Mouse (Mus musculus) right cerebral cortex, postnatal 14 days (tissue): Measurements from ENCODE around the gene Olfr202.
"Not testable (repeated sequence)": the region's sequence is repeated elsewhere in the genome, so short reads cannot be mapped to it uniquely, and the experiment has no call there.

Source experiments
- DNase-seq: peaks from one replicate; pipeline ENCODE4 v3.0.0; 2022

Olfr202 gene

DNA sequence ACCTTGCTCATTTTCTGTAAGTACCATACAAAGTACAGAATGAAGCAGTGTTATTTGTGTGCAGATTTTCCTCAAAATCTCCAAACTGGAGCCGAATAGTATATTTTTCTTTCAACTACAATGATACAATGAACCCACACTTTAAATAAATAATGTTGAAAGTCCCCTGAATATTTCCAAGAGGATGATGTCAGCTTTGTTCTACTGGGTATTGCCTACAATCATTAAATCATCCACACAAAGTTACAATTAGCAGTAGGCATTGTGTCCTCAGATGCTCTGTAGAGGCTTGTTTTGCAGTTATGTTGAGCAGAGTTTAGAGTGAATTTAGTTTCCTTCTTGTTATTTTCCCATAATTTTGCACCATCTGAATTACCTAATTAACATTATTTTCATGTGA is at the start of gene Olfr202:
Gene Olfr202, minus strand, starts transcription at position 101 of the 400 bp plus-strand sequence.
- no peak for DNase-seq

DNA sequence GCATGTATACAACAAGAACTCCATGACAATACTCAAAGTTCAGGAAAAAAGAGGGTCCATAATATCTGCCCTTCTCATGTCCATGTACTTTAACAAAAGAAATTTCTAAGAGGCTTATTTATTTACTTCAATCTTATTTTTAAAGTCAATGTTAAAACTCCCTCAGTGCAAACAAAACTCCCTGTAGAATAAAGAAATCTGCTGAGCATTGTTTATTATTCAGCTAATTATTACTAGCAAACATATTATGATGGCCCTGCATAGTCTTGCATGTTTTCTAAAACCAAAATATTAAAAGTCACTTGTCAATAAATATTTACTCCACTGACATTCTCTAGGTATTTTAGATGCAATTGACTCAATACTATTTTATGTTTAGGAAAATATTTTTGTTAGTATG is 44.4 kb upstream of the Olfr202 start, which contains the start of gene Olfr205:
Gene Olfr205, minus strand, starts transcription at position 101 of the 400 bp plus-strand sequence.
- no peak for DNase-seq

DNA sequence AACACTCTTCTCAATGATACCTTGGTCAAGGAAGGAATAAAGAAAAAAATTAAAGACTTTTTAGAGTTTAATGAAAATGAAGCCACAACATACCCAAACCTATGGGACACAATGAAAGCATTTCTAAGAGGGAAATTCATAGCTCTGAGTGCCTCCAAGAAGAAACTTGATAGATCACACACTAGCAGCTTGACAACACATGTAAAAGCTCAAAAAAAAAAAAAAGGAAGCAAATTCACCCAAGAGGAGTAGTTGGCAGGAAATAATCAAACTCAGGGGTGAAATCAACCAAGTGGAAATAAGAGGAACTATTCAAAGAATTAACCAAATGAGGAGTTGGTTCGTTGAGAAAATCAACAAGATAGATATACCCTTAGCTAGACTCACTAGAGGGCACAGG is 36.7 kb upstream of the Olfr202 start:
- DNase-seq = not testable (repeated sequence)

- DNase-seq = no peak
Observed at GRCm38 (mm10) chr16:59318148-59318547, 31.6 kb upstream of the Olfr202 start, which contains the start of gene Olfr204. Gene Olfr204 (minus strand): TSS chr16:59318248.

GRCm38 (mm10) chr16:59298581-59298980 is 12.0 kb upstream of the Olfr202 start, which contains the start of gene Olfr203:
Gene Olfr203 (plus strand): TSS chr16:59298881.
- no peak for DNase-seq

- DNase-seq = not testable (repeated sequence)
Observed at GRCm38 (mm10) chr16:59287576-59287975, 983 bp upstream of the Olfr202 start.

DNA sequence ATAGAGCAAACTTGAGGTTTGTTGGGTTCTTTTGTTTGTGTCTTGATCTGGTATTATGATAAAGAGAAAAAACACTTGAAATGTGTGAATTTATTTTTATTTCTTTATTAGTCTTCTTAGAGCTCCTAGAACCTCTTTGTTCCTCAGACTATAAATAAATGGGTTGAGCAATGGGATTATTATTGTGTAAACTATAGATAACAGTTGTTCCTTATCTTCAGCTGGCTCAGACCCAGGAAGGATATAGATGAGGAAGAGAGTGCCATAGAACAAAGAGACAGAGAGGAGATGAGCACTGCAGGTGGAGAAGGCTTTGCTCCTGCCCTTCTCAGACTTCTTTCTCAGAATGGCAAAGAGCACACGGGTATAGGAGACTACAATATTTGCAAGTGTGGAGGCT is 3.1 kb downstream of the Olfr202 start:
- no peak for DNase-seq

DNA sequence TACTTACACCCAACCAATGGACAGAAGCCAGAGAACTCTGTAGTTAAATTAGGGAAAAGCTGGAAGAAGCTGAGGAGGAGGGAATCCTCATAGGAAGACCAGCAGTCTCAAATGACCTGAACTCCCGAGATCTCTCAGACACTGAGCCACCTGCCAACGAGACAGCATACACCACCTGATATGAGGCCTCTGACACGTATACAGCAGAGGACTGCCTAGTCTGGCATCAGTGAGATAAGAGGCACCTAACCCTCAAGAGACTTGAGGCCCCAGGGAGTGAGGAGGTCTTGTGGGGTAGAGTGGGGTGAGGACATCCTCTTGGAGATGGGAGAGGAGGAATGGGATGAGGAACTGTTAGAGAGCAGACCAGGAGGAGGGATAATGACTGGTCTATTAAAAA is 6.1 kb downstream of the Olfr202 start:
- DNase-seq = no peak

- not testable (repeated sequence) for DNase-seq
Observed at GRCm38 (mm10) chr16:59272532-59272931, 14.1 kb downstream of the Olfr202 start, which contains the start of gene Olfr201. Gene Olfr201 (minus strand): TSS chr16:59272632.

DNA sequence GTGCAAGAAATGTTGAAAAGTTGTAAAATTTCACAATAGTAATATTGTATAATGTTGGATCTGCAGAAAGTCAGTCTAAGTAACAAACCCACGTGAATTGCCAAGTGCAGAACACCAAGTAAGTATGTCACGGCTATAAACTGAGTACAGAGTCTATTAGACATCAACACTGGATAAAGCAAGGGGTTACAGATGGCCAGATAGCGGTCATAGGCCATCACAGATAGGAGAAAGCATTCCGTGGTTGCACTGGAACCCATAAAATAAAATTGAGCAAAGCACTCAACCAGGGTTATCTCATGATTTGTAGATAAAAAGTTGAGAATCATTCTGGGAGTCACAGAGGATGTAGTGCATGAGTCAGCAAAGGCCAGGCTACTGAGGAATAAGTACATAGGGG is 17.5 kb downstream of the Olfr202 start:
- DNase-seq = not testable (repeated sequence)

DNA sequence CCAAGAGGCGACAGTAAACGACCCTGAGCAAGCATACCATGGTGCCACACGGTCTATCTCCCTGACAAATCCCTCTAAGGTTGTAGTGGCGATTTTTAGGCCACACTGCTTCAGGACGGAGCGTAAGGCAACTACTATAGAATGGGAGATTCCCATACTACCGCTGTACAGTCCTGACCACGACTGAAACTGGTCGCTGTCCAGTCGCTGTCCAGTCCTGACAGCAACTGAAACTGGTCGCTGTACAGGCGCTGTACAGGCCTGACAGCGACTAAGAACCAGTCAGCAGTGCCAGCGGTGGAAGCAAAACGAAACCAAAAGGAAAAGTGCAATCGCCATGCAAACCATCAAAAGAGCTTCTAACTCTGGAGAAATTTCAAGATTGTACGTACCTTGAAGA is 36.9 kb downstream of the Olfr202 start:
- no peak for DNase-seq
